Mouse (Mus musculus) intestine, embryonic 14.5 days (tissue): ENCODE measurements around the gene Evi2a. TPM values are rescaled to one million over a fixed set of nuclear protein-coding genes. Genes with fewer than 3 reads are reported as not detected.

Source experiments
- ATAC-seq: fragments of 200-750 bp; cut with Nextera tagmentation; replicated peaks from 2 replicates; pipeline ENCODE4 v1.8.0; 2017; ENCODE audit warnings: low read depth, moderate number of reproducible peaks, moderate TSS enrichment, moderate library complexity; ENCODE audit not compliant: low FRiP score, low TSS enrichment
- DNase-seq: peaks from one replicate; pipeline ENCODE4 v3.0.0-alpha.2; 2018; ENCODE audit warnings: low spot score
- H3K27ac ChIP-seq: fragments of 300-500 bp; sonication (generic); 2 replicates; pipeline ENCODE4 v1.5.1; 2014; ENCODE audit warnings: low read depth, mild to moderate bottlenecking, control low read depth
- H3K27me3 ChIP-seq: fragments of 300-500 bp; sonication (generic); replicated peaks from 2 replicates; pipeline ENCODE4 v1.6.1; 2014; ENCODE audit warnings: low read length, control low read depth; ENCODE audit not compliant: control insufficient read depth, insufficient read depth
- H3K36me3 ChIP-seq: fragments of 300-500 bp; sonication (generic); 2 replicates; pipeline ENCODE4 v1.6.1; 2014; ENCODE audit warnings: low read length, control low read depth; ENCODE audit not compliant: control insufficient read depth, insufficient read depth
- H3K4me1 ChIP-seq: fragments of 300-500 bp; sonication (generic); replicated peaks from 2 replicates; pipeline ENCODE4 v1.6.1; 2014; ENCODE audit warnings: low read length, control low read depth, mixed read lengths; ENCODE audit not compliant: control insufficient read depth, insufficient read depth
- H3K4me2 ChIP-seq: fragments of 300-500 bp; sonication (generic); 2 replicates; pipeline ENCODE4 v1.6.1; 2014; ENCODE audit warnings: low read length
- H3K4me3 ChIP-seq: fragments of 300-500 bp; sonication (generic); 2 replicates; pipeline ENCODE4 v1.5.1; 2014; ENCODE audit warnings: low read depth, low read length, control low read depth, mixed read lengths
- H3K9ac ChIP-seq: fragments of 300-500 bp; sonication (generic); 2 replicates; pipeline ENCODE4 v1.6.1; 2014; ENCODE audit warnings: mild to moderate bottlenecking, low read length
- H3K9me3 ChIP-seq: fragments of 300-500 bp; sonication (generic); 2 replicates; pipeline ENCODE4 v1.6.1; 2016; ENCODE audit warnings: low read length, control low read depth; ENCODE audit not compliant: control insufficient read depth
- WGBS: fragments of 180-500 bp; shearing (Covaris S2); extraction: QIAGEN DNeasy Blood & Tissue Kit; methylation state at CpG from one replicate; pipeline ENCODE4 v1.1.7; 2014; 5-methylcytosine and 5-hydroxymethylcytosine counted together
- polyA plus RNA-seq: library from polyadenylated mRNA; unstranded; fragments of >200 nt; fragmentation: Nextera tagmentation; extraction: Ambion mirVana; gene quantifications from 2 replicates; pipeline ENCODE4 v1.2.1, GENCODE M21; 2014

Evi2a gene
- polyA plus RNA-seq, 1 experiment from 2014 or later, result 3.1 TPM

- Histone ChIP-seq H3K27me3 (no peaks in the 10 kb centered on the region), H3K36me3 (peaks cover 77% of the 10 kb centered on the region), H3K4me3 (no peak overlapping the region), H3K4me1 (no peaks in the 10 kb centered on the region), H3K4me2 (no peak overlapping the region), H3K27ac (no peak overlapping the region), H3K9ac (no peak overlapping the region), H3K9me3 (no peaks in the 10 kb centered on the region)
- ATAC-seq (no peak), DNase-seq (no peak)
- 85% methylated on average over 4 of the region's 4 CpGs for WGBS
These were observed 30.1 kb upstream of the Evi2a start for GRCm38 (mm10) chr11:79560536-79560935.

GRCm38 (mm10) chr11:79552622-79553021 lies 22.2 kb upstream of the Evi2a start:
- H3K27me3 ChIP-seq, result no peaks in the 10 kb centered on the region
- no peak for DNase-seq
- no peak overlapping the region for H3K27ac ChIP-seq
- no peaks in the 10 kb centered on the region for H3K9me3 ChIP-seq
- no peak overlapping the region for H3K4me3 ChIP-seq
- no peak for ATAC-seq
- H3K9ac ChIP-seq, result no peak overlapping the region
- WGBS, result 77% methylated on average over 1 of the region's 1 CpGs
- no peak overlapping the region for H3K4me2 ChIP-seq
- H3K4me1 ChIP-seq, result no peaks in the 10 kb centered on the region
- H3K36me3 ChIP-seq, result peaks cover 83% of the 10 kb centered on the region

DNA sequence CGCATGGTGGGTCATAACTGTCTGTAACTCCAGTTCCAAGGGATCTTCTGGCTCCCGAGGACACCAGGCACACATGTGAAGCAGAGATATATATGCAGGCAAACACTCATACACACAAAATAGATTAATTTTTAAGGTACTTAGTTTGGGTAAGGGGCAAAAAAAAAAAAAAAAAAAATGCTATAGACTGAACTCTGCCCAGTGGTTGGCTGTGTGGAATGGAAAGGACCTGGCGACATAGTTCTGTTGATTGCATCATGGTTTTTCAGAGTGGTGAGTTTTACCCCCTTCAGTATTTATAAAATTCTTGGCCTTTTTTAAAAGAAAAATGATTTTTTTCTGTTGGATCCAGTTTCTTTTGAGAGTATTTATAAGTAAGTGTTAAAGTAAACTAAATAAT lies 5.9 kb upstream of the Evi2a start:
- Histone ChIP-seq H3K4me3 (no peak overlapping the region), H3K9me3 (no peaks in the 10 kb centered on the region)

GRCm38 (mm10) chr11:79535554-79535953 lies 5.1 kb upstream of the Evi2a start:
- no peak overlapping the region for H3K9ac ChIP-seq
- no peak overlapping the region for H3K27ac ChIP-seq
- H3K4me2 ChIP-seq, result no peak overlapping the region
- H3K36me3 ChIP-seq, result peaks cover 26% of the 10 kb centered on the region
- no peak overlapping the region for H3K4me3 ChIP-seq
- H3K27me3 ChIP-seq, result no peaks in the 10 kb centered on the region
- WGBS, result 91% methylated on average over 4 of the region's 4 CpGs
- ATAC-seq, result no peak
- no peaks in the 10 kb centered on the region for H3K4me1 ChIP-seq
- H3K9me3 ChIP-seq, result no peaks in the 10 kb centered on the region
- peak; percentile 15 for DNase-seq

More for the DNA sequence above, 5.9 kb upstream of the Evi2a start:
- Histone ChIP-seq H3K9ac (no peak overlapping the region), H3K27me3 (no peaks in the 10 kb centered on the region), H3K4me2 (no peak overlapping the region), H3K4me1 (no peaks in the 10 kb centered on the region), H3K27ac (no peak overlapping the region), H3K36me3 (peaks cover 30% of the 10 kb centered on the region)
- DNase-seq (peak; percentile 23), ATAC-seq (no peak)
- WGBS, result 89% methylated on average over 3 of the region's 3 CpGs

- H3K27me3 ChIP-seq, result no peaks in the 10 kb centered on the region
- H3K4me3 ChIP-seq, result no peak overlapping the region
- ATAC-seq (no peak), DNase-seq (no peak)
- H3K4me1 ChIP-seq, result no peaks in the 10 kb centered on the region
- 78% methylated on average over 8 of the region's 8 CpGs for whole genome bisulfite sequencing
- peaks cover 21% of the 10 kb centered on the region for H3K36me3 ChIP-seq
- H3K27ac ChIP-seq, result 0 out of 2 replicates have a peak overlapping the region, but pooled peaks have one; percentile 12
- H3K9me3 ChIP-seq, result no peaks in the 10 kb centered on the region
- no peak overlapping the region for H3K4me2 ChIP-seq
- no peak overlapping the region for H3K9ac ChIP-seq
These were observed 3.7 kb upstream of the Evi2a start for GRCm38 (mm10) chr11:79533950-79534690.

GRCm38 (mm10) chr11:79533311-79533710 lies 2.9 kb upstream of the Evi2a start:
- H3K4me3 ChIP-seq, result no peak overlapping the region
- no peaks in the 10 kb centered on the region for H3K4me1 ChIP-seq
- ATAC-seq (no peak), DNase-seq (peak; percentile 23)
- H3K9ac ChIP-seq, result no peak overlapping the region
- H3K4me2 ChIP-seq, result no peak overlapping the region
- H3K36me3 ChIP-seq, result peaks cover 21% of the 10 kb centered on the region
- no peaks in the 10 kb centered on the region for H3K27me3 ChIP-seq
- no peak overlapping the region for H3K27ac ChIP-seq
- no peaks in the 10 kb centered on the region for H3K9me3 ChIP-seq
- 82% methylated on average over 6 of the region's 6 CpGs for WGBS

- H3K4me1 ChIP-seq, result no peaks in the 10 kb centered on the region
- H3K27me3 ChIP-seq, result no peaks in the 10 kb centered on the region
- WGBS, result 91% methylated on average over 4 of the region's 4 CpGs
- peaks cover 18% of the 10 kb centered on the region for H3K36me3 ChIP-seq
- ATAC-seq, result no peak
- no peak overlapping the region for H3K4me3 ChIP-seq
- no peak overlapping the region for H3K4me2 ChIP-seq
- DNase-seq, result no peak
- no peaks in the 10 kb centered on the region for H3K9me3 ChIP-seq
- H3K27ac ChIP-seq, result no peak overlapping the region
- no peak overlapping the region for H3K9ac ChIP-seq
These were observed 1.1 kb upstream of the Evi2a start for GRCm38 (mm10) chr11:79531485-79531884.

DNA sequence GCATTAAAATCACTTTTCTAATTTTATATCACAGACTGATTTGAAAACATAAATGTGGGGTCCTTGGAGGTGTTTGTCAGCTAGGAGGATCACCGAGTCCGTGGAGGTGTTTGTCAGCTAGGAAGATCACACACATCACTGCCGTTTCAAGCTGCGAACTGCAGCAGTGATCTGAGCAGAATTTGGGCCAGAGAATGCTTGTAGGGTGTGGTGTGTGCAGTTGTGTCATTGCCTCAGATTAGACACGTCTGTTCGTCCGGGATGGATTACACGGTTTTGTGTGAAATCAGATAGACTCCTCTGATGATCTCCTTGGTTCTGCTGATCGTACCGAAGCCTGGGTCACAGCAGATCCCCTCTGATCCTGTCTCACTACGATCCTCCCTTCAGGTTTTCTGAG lies 365 bp upstream of the Evi2a start:
- Histone ChIP-seq H3K4me2 (no peak overlapping the region), H3K4me1 (no peaks in the 10 kb centered on the region), H3K36me3 (peaks cover 14% of the 10 kb centered on the region), H3K4me3 (no peak overlapping the region), H3K27me3 (no peaks in the 10 kb centered on the region), H3K9ac (no peak overlapping the region), H3K9me3 (no peaks in the 10 kb centered on the region), H3K27ac (no peak overlapping the region)
- DNase-seq (no peak), ATAC-seq (no peak)
- WGBS, result 86% methylated on average over 11 of the region's 11 CpGs

DNA sequence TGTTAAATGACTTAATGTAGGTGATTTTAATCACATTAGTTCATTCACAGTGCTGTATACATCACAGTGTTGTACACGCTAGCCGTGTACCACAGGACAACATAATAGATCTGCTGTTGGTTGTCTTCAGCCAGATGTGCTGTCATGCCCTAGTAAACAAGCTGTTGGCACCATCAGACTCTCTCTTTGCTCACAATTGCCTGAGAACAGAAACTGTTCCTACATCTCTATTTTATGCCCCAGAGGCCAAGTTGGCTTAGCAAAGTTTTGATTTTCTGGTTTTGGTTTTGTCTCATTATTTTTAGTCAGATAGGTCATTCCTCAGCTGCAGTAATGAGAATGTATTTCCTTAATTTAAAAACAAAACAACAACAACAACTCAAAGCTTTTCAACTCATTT lies 673 bp downstream of the Evi2a start:
- H3K36me3 ChIP-seq, result peaks cover 16% of the 10 kb centered on the region
- WGBS, result 87% methylated on average over 2 of the region's 2 CpGs
- H3K4me3 ChIP-seq, result no peak overlapping the region
- no peak overlapping the region for H3K27ac ChIP-seq
- H3K4me2 ChIP-seq, result no peak overlapping the region
- DNase-seq, result no peak
- H3K27me3 ChIP-seq, result no peaks in the 10 kb centered on the region
- no peak for ATAC-seq
- no peaks in the 10 kb centered on the region for H3K4me1 ChIP-seq
- no peaks in the 10 kb centered on the region for H3K9me3 ChIP-seq
- H3K9ac ChIP-seq, result no peak overlapping the region
